Comparison of ENCODE assay signal across 1 mouse cellular context in genomic region chr7:102063891-102064290, GRCm38 (mm10).
TF ChIP-seq lines count a peak whose summit lies in the region.

No protein-coding gene starts in this region.

TF ChIP-seq in CH12.LX, 34 proteins besides CTCF, POLR2A, EP300 and RAD21:
- no peak for TF ChIP-seq JUN (IDR thresholded peaks at IDR 0.05; ENCODE audit: insufficient read depth, low read depth, low read length)
- TF ChIP-seq TCF12 (IDR thresholded peaks at IDR 0.05; ENCODE audit: low read depth, low read length) = no peak
- TF ChIP-seq SMC3 (IDR thresholded peaks at IDR 0.05; ENCODE audit: low read depth, low read length) = no peak
- no peak for TF ChIP-seq CHD1 (IDR thresholded peaks at IDR 0.05; ENCODE audit: low read depth, low read length)
